Mouse (Mus musculus): ENCODE results near the gene Ncor2.

GRCm38 (mm10) chr5:125080352-125080751 lies 98.7 kb downstream of the Ncor2 start:
- TF ChIP-seq CHD2 (IDR thresholded peaks at IDR 0.05; ENCODE audit: low read depth, low read length) = no peak
- no peak for TF ChIP-seq MAFK (IDR thresholded peaks at IDR 0.05; ENCODE audit: insufficient read depth, low read depth, low read length)
